Mouse (Mus musculus) bone marrow macrophage, adult 2 months (primary cell): ENCODE measurements at regions not wholly inside any gene's neighbourhood (a gene's known extent, or its start where the extent isn't known, plus 50 kb on each side); places are given as distances from the start of the nearest gene placed in this dataset.

Source experiments
- H3K27ac ChIP-seq: 2 replicates; pipeline ENCODE4 v1.5.1; 2012; ENCODE audit warnings: low read depth, low read length; ENCODE audit not compliant: insufficient read depth
- H3K4me1 ChIP-seq: 2 replicates; pipeline ENCODE4 v1.6.1; 2012; ENCODE audit warnings: low read length; ENCODE audit not compliant: control insufficient read depth, insufficient read depth
- H3K4me3 ChIP-seq: 2 replicates; pipeline ENCODE4 v1.5.1; 2012; ENCODE audit warnings: mild to moderate bottlenecking, low read length, moderate library complexity; ENCODE audit not compliant: insufficient read depth
- CTCF ChIP-seq: IDR thresholded peaks from 2 replicates; pipeline ENCODE4 v1.5.1; 2012; ENCODE audit warnings: low read depth, mild to moderate bottlenecking, low read length, moderate library complexity
- POLR2A ChIP-seq: IDR thresholded peaks from 2 replicates; pipeline ENCODE4 v1.6.1; 2012; ENCODE audit warnings: mild to moderate bottlenecking, low read depth, low read length, borderline replicate concordance

DNA sequence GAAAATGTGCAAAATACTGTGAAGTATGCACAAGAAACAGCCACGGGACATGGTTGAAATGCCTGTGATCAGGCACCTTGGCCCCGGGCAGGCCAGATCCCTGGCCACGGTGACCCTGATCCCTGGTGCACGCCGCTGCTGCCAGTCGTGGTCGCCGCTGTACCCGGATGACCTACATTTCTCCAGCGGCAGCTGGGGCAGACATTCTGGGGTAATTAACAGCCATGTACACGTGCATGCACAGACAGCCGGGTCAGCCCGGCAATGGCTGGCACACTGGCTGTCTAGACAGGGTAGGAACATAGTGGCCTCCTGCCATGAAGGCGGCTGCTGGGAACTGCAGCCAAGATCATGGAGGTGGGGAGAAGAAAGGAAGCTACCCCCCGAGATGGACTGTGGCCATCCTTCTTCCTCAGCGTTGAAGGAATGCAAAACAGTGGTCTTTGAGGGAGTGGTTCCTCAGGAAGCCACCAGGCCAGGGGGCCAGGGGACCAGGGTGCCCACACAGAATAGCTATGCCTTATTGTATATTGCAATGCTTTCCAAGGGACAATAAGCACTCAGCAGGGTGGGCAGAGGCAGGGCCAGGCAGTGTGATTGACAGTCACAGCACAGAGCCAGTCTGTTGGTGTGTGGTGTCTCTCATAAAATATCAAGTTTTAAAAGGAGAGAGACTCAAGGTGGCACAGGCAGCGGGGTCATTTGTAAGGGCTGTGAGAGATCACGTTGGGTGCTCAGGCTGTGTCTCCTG is 108.3 kb upstream of the 1700021F07Rik start:
- no peaks in the 10 kb centered on the region for H3K4me1 ChIP-seq
- TF ChIP-seq POLR2A, result no peak
- no peak overlapping the region for H3K27ac ChIP-seq
- no peak overlapping the region for H3K4me3 ChIP-seq

DNA sequence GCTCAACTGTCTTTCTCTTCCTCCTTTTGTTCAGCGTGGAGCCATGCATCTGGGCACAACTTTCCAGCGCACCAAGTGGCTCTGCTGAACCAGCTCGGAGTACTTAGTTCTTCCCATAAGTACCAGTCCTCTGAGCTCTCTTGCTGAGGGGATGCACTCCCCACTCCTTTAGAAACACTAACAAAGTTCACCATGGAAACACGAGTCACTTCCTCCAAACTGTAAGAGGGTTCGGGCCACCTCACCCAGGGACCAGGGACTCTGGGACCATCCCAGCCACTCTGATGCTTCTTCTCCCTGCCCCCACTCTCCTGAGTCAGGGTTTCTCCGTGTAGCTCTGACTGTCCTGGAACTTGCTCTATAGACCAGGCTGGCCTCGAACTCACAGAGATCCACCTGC is 107.0 kb upstream of the 1700021F07Rik start:
- H3K4me1 ChIP-seq, result no peaks in the 10 kb centered on the region
- TF ChIP-seq POLR2A (no peak), CTCF (no peak)
- no peak overlapping the region for H3K27ac ChIP-seq
- no peak overlapping the region for H3K4me3 ChIP-seq

DNA sequence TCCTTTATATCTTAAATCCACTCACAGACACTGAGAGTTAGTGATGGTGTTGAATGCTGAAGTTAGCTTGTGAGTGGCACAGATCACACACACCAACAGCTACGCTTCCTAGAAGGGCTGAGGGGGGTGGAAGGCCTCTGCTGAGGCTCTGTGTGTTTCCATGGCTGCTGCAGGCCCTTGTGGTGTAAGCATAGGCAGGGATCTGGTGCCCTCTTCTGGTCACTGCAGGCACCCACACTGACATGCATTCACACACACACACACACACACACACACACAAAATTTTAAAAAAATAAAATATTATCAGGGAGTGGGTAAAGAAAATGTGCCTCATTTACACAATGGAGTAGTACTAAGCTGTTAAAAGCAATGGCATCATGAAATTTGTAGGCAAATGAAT is 105.5 kb upstream of the 1700021F07Rik start:
- H3K27ac ChIP-seq, result no peak overlapping the region
- no peaks in the 10 kb centered on the region for H3K4me1 ChIP-seq
- H3K4me3 ChIP-seq, result no peak overlapping the region
- no peak for TF ChIP-seq CTCF
- TF ChIP-seq POLR2A, result no peak

DNA sequence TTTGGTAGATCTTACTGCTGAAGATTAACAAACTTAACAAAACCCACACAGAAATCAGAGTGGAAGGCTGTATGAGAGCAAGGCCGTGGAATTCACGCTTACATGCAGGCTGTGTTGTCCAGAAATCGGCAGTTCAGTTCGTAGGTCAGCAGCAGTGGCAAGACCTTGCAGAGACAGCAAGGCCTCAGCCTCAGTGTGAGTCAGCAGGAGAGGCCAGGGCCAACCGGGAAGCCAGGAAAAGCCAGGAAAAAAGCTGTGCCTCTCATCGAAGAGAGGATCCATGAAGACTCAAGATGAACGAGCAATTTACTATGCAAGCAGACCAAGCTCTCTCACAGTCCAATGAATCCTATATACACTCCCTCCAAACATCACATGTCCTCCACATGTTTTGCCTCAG is 103.4 kb upstream of the 1700021F07Rik start:
- TF ChIP-seq CTCF, result no peak
- no peak for TF ChIP-seq POLR2A
- Histone ChIP-seq H3K4me1 (no peaks in the 10 kb centered on the region), H3K27ac (no peak overlapping the region), H3K4me3 (no peak overlapping the region)

GRCm38 (mm10) chr2:173419972-173420391 is 102.4 kb upstream of the 1700021F07Rik start:
- H3K27ac ChIP-seq, result no peak overlapping the region
- no peak overlapping the region for H3K4me3 ChIP-seq
- TF ChIP-seq POLR2A (no peak), CTCF (no peak)
- H3K4me1 ChIP-seq, result no peaks in the 10 kb centered on the region

- TF ChIP-seq POLR2A (no peak), CTCF (no peak)
- no peak overlapping the region for H3K27ac ChIP-seq
These were observed 101.9 kb upstream of the 1700021F07Rik start for GRCm38 (mm10) chr2:173420481-173420880.

DNA sequence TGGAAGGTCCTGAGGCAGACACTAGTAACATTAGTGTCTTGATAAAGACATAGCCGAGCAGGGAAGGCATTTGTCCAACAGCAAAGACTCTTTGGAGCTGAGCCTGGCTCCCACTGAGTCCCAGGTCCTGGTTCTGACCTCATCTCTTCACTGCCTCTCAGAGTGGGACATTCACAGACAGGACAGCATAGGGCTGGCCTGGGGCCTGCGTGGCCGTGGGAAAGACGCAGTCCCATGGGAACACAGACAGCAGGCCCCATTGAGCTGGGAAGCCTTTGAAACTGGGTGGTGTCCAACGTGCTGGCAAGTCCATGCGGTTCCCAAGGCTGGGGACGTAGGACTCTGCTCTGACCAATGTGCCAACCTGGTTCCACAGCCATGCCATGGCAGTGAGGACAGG is 97.5 kb upstream of the 1700021F07Rik start:
- no peaks in the 10 kb centered on the region for H3K4me1 ChIP-seq
- H3K4me3 ChIP-seq, result no peak overlapping the region
- H3K27ac ChIP-seq, result no peak overlapping the region
- TF ChIP-seq POLR2A, result no peak
- no peak for TF ChIP-seq CTCF

More at GRCm38 (mm10) chr2:173420481-173420880, 101.9 kb upstream of the 1700021F07Rik start:
- no peak overlapping the region for H3K4me3 ChIP-seq
- no peaks in the 10 kb centered on the region for H3K4me1 ChIP-seq

DNA sequence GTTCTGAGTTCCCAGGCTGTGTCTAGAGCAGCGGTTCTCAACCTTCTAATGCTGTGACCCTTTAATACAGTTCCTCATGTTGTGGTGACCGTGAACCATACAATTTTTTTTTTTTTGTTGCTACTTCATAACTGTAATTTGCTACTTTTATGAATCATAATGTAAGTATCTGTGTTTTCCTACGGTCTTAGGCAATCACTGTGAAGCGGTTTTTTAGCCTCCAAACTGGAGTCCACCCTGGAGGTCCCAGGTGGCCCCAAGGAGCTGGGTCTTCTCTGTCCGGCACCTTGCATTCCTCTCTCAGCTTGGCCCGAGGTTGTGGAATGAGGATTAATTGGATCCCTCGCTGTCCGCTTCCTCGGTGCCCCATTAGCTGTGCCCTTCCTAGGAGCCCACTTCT is 96.6 kb upstream of the 1700021F07Rik start:
- Histone ChIP-seq H3K27ac (no peak overlapping the region), H3K4me1 (no peaks in the 10 kb centered on the region), H3K4me3 (no peak overlapping the region)
- TF ChIP-seq POLR2A (no peak), CTCF (no peak)

GRCm38 (mm10) chr2:173426191-173427065 is 96.0 kb upstream of the 1700021F07Rik start:
- H3K4me3 ChIP-seq, result no peak overlapping the region
- H3K27ac ChIP-seq, result no peak overlapping the region
- no peaks in the 10 kb centered on the region for H3K4me1 ChIP-seq
- TF ChIP-seq CTCF (no peak), POLR2A (no peak)

- TF ChIP-seq POLR2A (no peak), CTCF (no peak)
- no peak overlapping the region for H3K27ac ChIP-seq
- H3K4me1 ChIP-seq, result no peaks in the 10 kb centered on the region
- no peak overlapping the region for H3K4me3 ChIP-seq
These were observed 94.4 kb upstream of the 1700021F07Rik start for GRCm38 (mm10) chr2:173427888-173428450.
